Mouse (Mus musculus) bone marrow macrophage, adult 2 months (primary cell): ENCODE data around the gene Atxn7l2. TPM values are rescaled to one million over a fixed set of nuclear protein-coding genes. Genes with fewer than 3 reads are reported as not detected.

Experiments
- H3K27ac ChIP-seq: 2 replicates; pipeline ENCODE4 v1.5.1; 2012; ENCODE audit warnings: low read depth, low read length; ENCODE audit not compliant: insufficient read depth
- H3K4me1 ChIP-seq: 2 replicates; pipeline ENCODE4 v1.6.1; 2012; ENCODE audit warnings: low read length; ENCODE audit not compliant: control insufficient read depth, insufficient read depth
- H3K4me3 ChIP-seq: 2 replicates; pipeline ENCODE4 v1.5.1; 2012; ENCODE audit warnings: mild to moderate bottlenecking, low read length, moderate library complexity; ENCODE audit not compliant: insufficient read depth
- CTCF ChIP-seq: IDR thresholded peaks from 2 replicates; pipeline ENCODE4 v1.5.1; 2012; ENCODE audit warnings: low read depth, mild to moderate bottlenecking, low read length, moderate library complexity
- POLR2A ChIP-seq: IDR thresholded peaks from 2 replicates; pipeline ENCODE4 v1.6.1; 2012; ENCODE audit warnings: mild to moderate bottlenecking, low read depth, low read length, borderline replicate concordance
- polyA plus RNA-seq: library from polyadenylated mRNA; stranded (reverse); fragments of >200 nt; gene quantifications from 2 replicates; pipeline ENCODE4 v1.2.4, GENCODE M21; 2012; ENCODE audit not compliant: missing spikeins, insufficient read depth, insufficient read length

Gene Atxn7l2
- polyA plus RNA-seq, 1 experiment = 6.4 TPM

GRCm38 (mm10) chr3:108158383-108159037 is 52.2 kb downstream of the Atxn7l2 start:
- Histone ChIP-seq H3K4me3 (no peak overlapping the region), H3K4me1 (0 out of 2 replicates have a peak, but pooled peaks cover 2% of the 10 kb centered on the region), H3K27ac (no peak overlapping the region)
- TF ChIP-seq POLR2A (no peak), CTCF (no peak)

- no peak within 1 kb of the TSS for H3K27ac ChIP-seq
- TF ChIP-seq POLR2A = no peak
- no peak for TF ChIP-seq CTCF
- peaks cover 17% of the 10 kb centered on the region for H3K4me1 ChIP-seq
- H3K4me3 ChIP-seq = no peak within 1 kb of the TSS
Observed at GRCm38 (mm10) chr3:108154656-108155055, 56.1 kb downstream of the Atxn7l2 start, which contains the start of gene Gpr61. Gpr61 (minus strand) TSS chr3:108154882.

GRCm38 (mm10) chr3:108152290-108152689 is 58.4 kb downstream of the Atxn7l2 start:
- H3K4me3 ChIP-seq = no peak overlapping the region
- H3K27ac ChIP-seq = no peak overlapping the region
- H3K4me1 ChIP-seq = peaks cover 20% of the 10 kb centered on the region
- TF ChIP-seq POLR2A (no peak), CTCF (no peak)

Other genes with a start within 250 kb of the Atxn7l2 start
- not detected in 2 replicates for gene Gstm3, start 241.7 kb downstream of the Atxn7l2 start, polyA plus RNA-seq
- gene Gstm2, start 224.5 kb downstream of the Atxn7l2 start, polyA plus RNA-seq = 4.5 and 4.7 TPM in 2 replicates
- gene Gstm1, start 193.0 kb downstream of the Atxn7l2 start, polyA plus RNA-seq = 313 and 329 TPM in 2 replicates
- 10.1 and 10.7 TPM in 2 replicates for gene Gstm4, start 166.0 kb downstream of the Atxn7l2 start, polyA plus RNA-seq
- 22.4 and 23.8 TPM in 2 replicates for gene Ampd2, start 124.3 kb downstream of the Atxn7l2 start, polyA plus RNA-seq
- not detected in 2 replicates for gene Gnat2, start 118.1 kb downstream of the Atxn7l2 start, polyA plus RNA-seq
- 61.2 and 65.1 TPM in 2 replicates for gene Gnai3, start 64.8 kb downstream of the Atxn7l2 start, polyA plus RNA-seq
- gene Gpr61, start 56.1 kb downstream of the Atxn7l2 start, polyA plus RNA-seq = not detected in 2 replicates
- gene Amigo1, start 24.6 kb downstream of the Atxn7l2 start, polyA plus RNA-seq = 3.3 and 5.7 TPM in 2 replicates
- 10.1 and 11.6 TPM in 2 replicates for gene Cyb561d1, start 9.7 kb downstream of the Atxn7l2 start, polyA plus RNA-seq
- gene Sypl2, start 15.7 kb upstream of the Atxn7l2 start, polyA plus RNA-seq = not detected in 2 replicates
- 128 and 156 TPM in 2 replicates for gene Psma5, start 46.0 kb upstream of the Atxn7l2 start, polyA plus RNA-seq
- gene Sort1, start 73.1 kb upstream of the Atxn7l2 start, polyA plus RNA-seq = 30.0 and 33.3 TPM in 2 replicates
- not detected in 2 replicates for gene Mybphl, start 154.0 kb upstream of the Atxn7l2 start, polyA plus RNA-seq
- gene Psrc1, start 172.9 kb upstream of the Atxn7l2 start, polyA plus RNA-seq = 15.3 and 26.1 TPM in 2 replicates
- gene Celsr2, start 204.6 kb upstream of the Atxn7l2 start, polyA plus RNA-seq = 1.3 and 1.7 TPM in 2 replicates
- gene Sars, start 234.3 kb upstream of the Atxn7l2 start, polyA plus RNA-seq = 78.0 and 83.3 TPM in 2 replicates